Mouse (Mus musculus) embryonic facial prominence, embryonic 13.5 days (tissue): Measurements from ENCODE around the gene Gm5136. TPM values are rescaled to one million over a fixed set of nuclear protein-coding genes. Genes with fewer than 3 reads are reported as not detected.
A peak's percentile ranks its signal among the peaks of the same experiment; 100 is the strongest.

Experiments
- ATAC-seq: fragments of 200-750 bp; cut with Nextera tagmentation; 2 replicates; pipeline ENCODE4 v1.8.0; 2017; ENCODE audit warnings: low read depth; ENCODE audit not compliant: insufficient number of reproducible peaks, insufficient read depth, low FRiP score, low TSS enrichment
- H3K27ac ChIP-seq: fragments of 300-500 bp; sonication (generic); 2 replicates; pipeline ENCODE4 v1.5.1; 2015; ENCODE audit warnings: moderate library complexity, mild to moderate bottlenecking, inconsistent platforms
- H3K27me3 ChIP-seq: fragments of 300-500 bp; sonication (generic); 2 replicates; pipeline ENCODE4 v1.6.1; 2015; ENCODE audit warnings: mild to moderate bottlenecking, inconsistent platforms
- H3K36me3 ChIP-seq: fragments of 300-500 bp; sonication (generic); 2 replicates; pipeline ENCODE4 v1.6.1; 2015; ENCODE audit warnings: mild to moderate bottlenecking, inconsistent platforms
- H3K4me1 ChIP-seq: fragments of 300-500 bp; sonication (generic); 2 replicates; pipeline ENCODE4 v1.6.1; 2015; ENCODE audit warnings: inconsistent platforms
- H3K4me2 ChIP-seq: fragments of 300-500 bp; sonication (generic); 2 replicates; pipeline ENCODE4 v1.6.1; 2015; ENCODE audit warnings: moderate library complexity, mild to moderate bottlenecking, inconsistent platforms
- H3K4me3 ChIP-seq: fragments of 300-500 bp; sonication (generic); 2 replicates; pipeline ENCODE4 v1.5.1; 2015; ENCODE audit warnings: mild to moderate bottlenecking, inconsistent platforms
- H3K9ac ChIP-seq: fragments of 300-500 bp; sonication (generic); 2 replicates; pipeline ENCODE4 v1.6.1; 2015; ENCODE audit warnings: mild to moderate bottlenecking, inconsistent platforms
- H3K9me3 ChIP-seq: fragments of 300-500 bp; sonication (generic); 2 replicates; pipeline ENCODE4 v1.6.1; 2016; ENCODE audit warnings: inconsistent platforms
- WGBS: fragments of 180-500 bp; shearing (Covaris S2); methylation state at CpG from one replicate; pipeline ENCODE4 v1.1.7; 2015; ENCODE audit warnings: mixed read lengths; 5-methylcytosine and 5-hydroxymethylcytosine counted together
- polyA plus RNA-seq: library from polyadenylated mRNA; unstranded; fragments of >200 nt; fragmentation: Nextera tagmentation; extraction: Ambion mirVana; gene quantifications from 2 replicates; pipeline ENCODE4 v1.2.1, GENCODE M21; 2015

The Gm5136 gene
- not detected in 2 replicates for polyA plus RNA-seq

DNA sequence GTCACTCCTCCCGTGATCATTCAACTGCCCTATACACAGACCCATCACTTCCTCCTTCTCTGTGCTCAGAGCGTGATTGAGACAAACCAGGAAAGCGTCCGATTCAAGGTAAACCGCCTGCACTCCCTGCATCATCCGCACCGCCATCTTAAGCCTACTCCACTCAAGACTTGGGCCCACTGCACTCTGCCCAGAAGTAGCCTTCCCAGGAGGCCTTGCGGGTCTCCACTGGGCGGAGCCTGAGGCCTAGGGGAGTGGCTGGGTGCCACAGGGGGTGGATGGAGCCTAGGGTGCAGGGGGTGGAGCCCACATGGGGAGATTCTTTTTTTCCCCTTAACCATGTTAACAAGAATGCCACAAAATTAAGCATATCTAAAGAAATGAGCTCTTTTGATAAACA, at the start of gene Gm5136:
Gene Gm5136 (minus strand): TSS at position 215 of the 400 bp plus-strand sequence.
- Histone ChIP-seq H3K27ac (no peak within 1 kb of the TSS), H3K27me3 (no peaks in the 10 kb centered on the region), H3K4me2 (no peak within 1 kb of the TSS), H3K4me3 (no peak within 1 kb of the TSS), H3K9ac (no peak within 1 kb of the TSS), H3K36me3 (no peaks in the 10 kb centered on the region), H3K4me1 (0 out of 2 replicates have a peak, but pooled peaks cover 2% of the 10 kb centered on the region), H3K9me3 (no peaks in the 10 kb centered on the region)
- WGBS, result 95% methylated on average over 9 of the region's 9 CpGs
- 0 out of 2 replicates have a peak, but pooled peaks have one; percentile 15 for ATAC-seq

GRCm38 (mm10) chr10:108743759-108744158, 43.8 kb upstream of the Gm5136 start:
- Histone ChIP-seq H3K4me3 (no peak overlapping the region), H3K4me2 (no peak overlapping the region), H3K27ac (no peak overlapping the region), H3K4me1 (no peaks in the 10 kb centered on the region), H3K9me3 (no peaks in the 10 kb centered on the region), H3K9ac (no peak overlapping the region), H3K36me3 (no peaks in the 10 kb centered on the region), H3K27me3 (no peaks in the 10 kb centered on the region)
- no peak for ATAC-seq
- WGBS, result 81% methylated on average over 2 of the region's 2 CpGs

DNA sequence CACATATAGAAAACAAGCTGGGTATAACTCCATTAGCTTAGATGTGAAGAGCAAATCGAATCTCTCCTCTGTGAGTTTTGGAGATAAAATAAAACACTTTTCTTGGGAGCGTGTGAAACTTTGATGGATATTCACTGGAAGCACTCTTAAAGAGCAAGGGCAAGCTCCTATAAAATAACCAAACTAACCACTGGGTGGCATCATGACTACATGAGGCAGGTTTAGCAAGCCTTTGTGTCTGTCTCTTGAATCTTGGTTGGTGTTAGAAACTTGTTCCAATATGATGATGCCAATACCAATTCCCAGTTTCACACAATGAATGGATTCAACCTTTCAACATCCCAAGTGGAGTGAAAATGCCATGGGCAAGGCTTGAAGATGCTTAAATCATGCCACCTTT, 34.0 kb upstream of the Gm5136 start:
- Histone ChIP-seq H3K4me3 (no peak overlapping the region), H3K36me3 (no peaks in the 10 kb centered on the region), H3K9ac (no peak overlapping the region), H3K27me3 (no peaks in the 10 kb centered on the region), H3K4me1 (no peaks in the 10 kb centered on the region), H3K27ac (no peak overlapping the region), H3K4me2 (no peak overlapping the region), H3K9me3 (no peaks in the 10 kb centered on the region)
- 51% methylated on average over 2 of the region's 2 CpGs for WGBS
- ATAC-seq, result no peak

GRCm38 (mm10) chr10:108728961-108729360, 29.0 kb upstream of the Gm5136 start:
- no peak for ATAC-seq
- Histone ChIP-seq H3K36me3 (no peaks in the 10 kb centered on the region), H3K9me3 (no peaks in the 10 kb centered on the region), H3K27ac (no peak overlapping the region), H3K4me1 (no peaks in the 10 kb centered on the region), H3K9ac (no peak overlapping the region), H3K4me3 (no peak overlapping the region), H3K27me3 (no peaks in the 10 kb centered on the region), H3K4me2 (no peak overlapping the region)
- WGBS, result 73% methylated on average over 8 of the region's 8 CpGs

GRCm38 (mm10) chr10:108726391-108726790, 26.4 kb upstream of the Gm5136 start:
- H3K4me1 ChIP-seq, result no peaks in the 10 kb centered on the region
- H3K9me3 ChIP-seq, result no peaks in the 10 kb centered on the region
- no peak overlapping the region for H3K9ac ChIP-seq
- no peak overlapping the region for H3K4me2 ChIP-seq
- 89% methylated on average over 4 of the region's 4 CpGs for WGBS
- H3K27me3 ChIP-seq, result no peaks in the 10 kb centered on the region
- no peak overlapping the region for H3K27ac ChIP-seq
- H3K4me3 ChIP-seq, result no peak overlapping the region
- no peaks in the 10 kb centered on the region for H3K36me3 ChIP-seq
- ATAC-seq, result no peak

- no peaks in the 10 kb centered on the region for H3K27me3 ChIP-seq
- H3K4me2 ChIP-seq, result no peak overlapping the region
- no peak for ATAC-seq
- H3K4me1 ChIP-seq, result no peaks in the 10 kb centered on the region
- H3K36me3 ChIP-seq, result no peaks in the 10 kb centered on the region
- WGBS, result 90% methylated on average over 3 of the region's 3 CpGs
- H3K9ac ChIP-seq, result no peak overlapping the region
- H3K27ac ChIP-seq, result no peak overlapping the region
- no peak overlapping the region for H3K4me3 ChIP-seq
- H3K9me3 ChIP-seq, result no peaks in the 10 kb centered on the region
These were observed 24.9 kb upstream of the Gm5136 start for GRCm38 (mm10) chr10:108724878-108725277.

GRCm38 (mm10) chr10:108710514-108710913, 10.6 kb upstream of the Gm5136 start:
- Histone ChIP-seq H3K27ac (no peak overlapping the region), H3K4me1 (no peaks in the 10 kb centered on the region), H3K9me3 (no peaks in the 10 kb centered on the region), H3K27me3 (no peaks in the 10 kb centered on the region), H3K9ac (no peak overlapping the region), H3K4me2 (no peak overlapping the region), H3K36me3 (no peaks in the 10 kb centered on the region), H3K4me3 (no peak overlapping the region)
- no peak for ATAC-seq
- 65% methylated on average over 5 of the region's 5 CpGs for WGBS

DNA sequence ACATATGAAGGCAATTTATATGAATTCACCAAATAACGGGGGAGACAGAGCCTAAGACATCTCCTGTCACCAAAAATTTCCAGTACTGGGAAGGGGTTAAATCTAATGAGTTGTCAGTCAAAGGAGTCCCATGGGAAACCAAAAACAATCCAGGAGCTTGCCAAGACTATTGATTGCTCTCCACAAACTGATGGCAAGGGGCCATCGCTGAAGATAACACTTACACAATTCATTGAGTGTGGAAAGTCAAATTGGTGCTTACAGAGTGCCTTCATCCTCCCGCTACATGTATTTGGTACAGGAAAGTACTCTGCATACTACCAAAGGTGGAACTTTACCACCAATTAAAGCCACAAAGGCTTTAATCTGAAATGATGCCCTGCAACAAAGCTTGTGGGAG, 5.7 kb upstream of the Gm5136 start:
- Histone ChIP-seq H3K36me3 (no peaks in the 10 kb centered on the region), H3K4me2 (no peak overlapping the region), H3K9me3 (no peaks in the 10 kb centered on the region), H3K4me1 (0 out of 2 replicates have a peak, but pooled peaks cover 2% of the 10 kb centered on the region), H3K27me3 (no peaks in the 10 kb centered on the region), H3K27ac (no peak overlapping the region), H3K4me3 (no peak overlapping the region), H3K9ac (no peak overlapping the region)
- ATAC-seq, result no peak
- WGBS, result 80% methylated on average over 3 of the region's 3 CpGs

DNA sequence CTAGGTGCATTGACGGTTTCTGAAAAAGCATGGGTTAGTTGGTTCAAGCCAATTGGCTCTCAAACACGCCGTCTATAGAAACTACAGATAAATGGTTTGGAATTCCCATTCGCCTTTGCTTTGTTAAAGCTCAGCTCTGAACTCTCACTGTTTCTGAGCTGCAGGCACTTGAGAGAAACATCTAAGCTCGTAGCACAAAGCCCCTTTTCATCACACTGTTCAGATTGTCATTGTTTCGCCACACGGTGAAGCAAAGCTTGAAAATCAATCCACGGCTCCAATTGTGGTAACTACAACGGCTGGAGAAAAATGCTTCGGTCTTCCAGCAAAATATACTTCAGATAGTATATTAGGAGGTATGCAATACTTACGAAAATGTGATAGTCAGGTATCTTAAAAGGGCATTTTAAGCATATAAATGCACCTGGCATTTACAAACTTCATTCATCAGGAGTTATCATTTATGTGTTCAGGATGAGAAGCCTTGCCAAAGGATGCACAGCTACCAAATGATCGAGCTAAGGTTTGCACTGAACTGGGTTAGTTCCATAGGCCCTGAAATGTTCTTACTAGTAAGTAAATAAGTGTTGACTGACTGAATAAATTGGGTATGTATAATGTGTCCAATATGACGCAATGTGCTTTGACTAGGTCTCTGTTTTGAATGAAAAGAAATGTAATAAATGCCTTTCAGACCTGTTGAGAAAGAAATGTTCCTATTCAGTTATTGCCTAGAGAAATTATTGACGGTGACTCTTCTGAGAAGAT, 1.6 kb upstream of the Gm5136 start:
- WGBS, result 47% methylated on average over 14 of the region's 14 CpGs
- no peak overlapping the region for H3K27ac ChIP-seq

DNA sequence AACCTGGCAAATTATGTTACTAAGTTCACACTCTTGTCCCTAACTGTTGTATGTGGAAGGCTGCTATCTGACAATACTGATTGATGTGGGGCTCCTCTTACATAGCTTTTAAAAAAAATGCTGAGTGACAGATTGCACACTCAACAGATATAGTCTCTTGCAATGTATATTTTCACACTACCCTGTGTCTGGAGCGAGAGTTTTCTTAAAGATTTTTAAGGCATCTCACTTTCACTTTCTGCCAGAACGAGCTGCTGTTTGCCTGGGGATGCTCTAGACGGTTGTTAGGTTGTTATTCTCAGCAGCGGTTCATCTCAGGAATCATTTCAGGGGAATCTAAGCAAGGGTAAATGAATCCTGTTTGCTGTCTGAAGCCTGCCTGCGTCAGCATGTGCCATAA, 2.9 kb downstream of the Gm5136 start:
- no peaks in the 10 kb centered on the region for H3K9me3 ChIP-seq
- ATAC-seq, result no peak

More for the DNA sequence above, 1.6 kb upstream of the Gm5136 start:
- Histone ChIP-seq H3K4me3 (no peak overlapping the region), H3K9ac (no peak overlapping the region), H3K27me3 (no peaks in the 10 kb centered on the region), H3K4me1 (0 out of 2 replicates have a peak, but pooled peaks cover 2% of the 10 kb centered on the region), H3K36me3 (no peaks in the 10 kb centered on the region), H3K9me3 (no peaks in the 10 kb centered on the region), H3K4me2 (no peak overlapping the region)
- no peak for ATAC-seq

GRCm38 (mm10) chr10:108690954-108691353, 9.0 kb downstream of the Gm5136 start:
- Histone ChIP-seq H3K4me3 (no peak overlapping the region), H3K9me3 (no peaks in the 10 kb centered on the region), H3K36me3 (no peaks in the 10 kb centered on the region), H3K9ac (no peak overlapping the region), H3K4me2 (no peak overlapping the region), H3K4me1 (no peaks in the 10 kb centered on the region), H3K27ac (no peak overlapping the region), H3K27me3 (no peaks in the 10 kb centered on the region)
- WGBS, result 75% methylated on average over 9 of the region's 9 CpGs
- ATAC-seq, result no peak

More for the DNA sequence above, 2.9 kb downstream of the Gm5136 start:
- no peak overlapping the region for H3K9ac ChIP-seq
- H3K4me3 ChIP-seq, result no peak overlapping the region
- H3K27me3 ChIP-seq, result no peaks in the 10 kb centered on the region
- H3K27ac ChIP-seq, result no peak overlapping the region
- H3K4me2 ChIP-seq, result no peak overlapping the region
- H3K36me3 ChIP-seq, result no peaks in the 10 kb centered on the region
- H3K4me1 ChIP-seq, result 0 out of 2 replicates have a peak, but pooled peaks cover 2% of the 10 kb centered on the region
- 66% methylated on average over 5 of the region's 5 CpGs for WGBS

- no peak for ATAC-seq
These were observed 13.3 kb downstream of the Gm5136 start for GRCm38 (mm10) chr10:108686696-108687095.

More at GRCm38 (mm10) chr10:108686696-108687095, 13.3 kb downstream of the Gm5136 start:
- H3K4me1 ChIP-seq, result no peaks in the 10 kb centered on the region
- H3K9me3 ChIP-seq, result no peaks in the 10 kb centered on the region
- no peak overlapping the region for H3K4me3 ChIP-seq
- H3K27ac ChIP-seq, result no peak overlapping the region
- H3K9ac ChIP-seq, result no peak overlapping the region
- no peak overlapping the region for H3K4me2 ChIP-seq
- no peaks in the 10 kb centered on the region for H3K27me3 ChIP-seq
- WGBS, result 75% methylated on average over 4 of the region's 4 CpGs
- no peaks in the 10 kb centered on the region for H3K36me3 ChIP-seq
